12 mouse cellular contexts compared by ENCODE assay signal in genomic region chr17:17834896-17835295, GRCm38 (mm10). TPM values are rescaled to one million over a fixed set of nuclear protein-coding genes. Genes with fewer than 3 reads are reported as not detected.
DNase-seq lines count a peak whose midpoint lies in the region; ATAC-seq and TF ChIP-seq lines count a peak whose summit lies in the region.
"Had no signal": no experiment of that assay in that cellular context is flagged by ENCODE, and none has a peak within 500 bp of the region (broad histone marks: within the 10 kb centered on the region; RNA-seq: fewer than 3 reads in every experiment).

No protein-coding gene starts in this region.

- DNase-seq in adrenal gland, postnatal 14 days, result peak; percentile 37
- DNase-seq in adrenal gland, adult 8-10 months, result no peak
- peak; percentile 84 for DNase-seq in urinary bladder, postnatal 14 days (ENCODE audit: low spot score)
- DNase-seq in urinary bladder, postnatal 10 days (ENCODE audit: low spot score), result no peak
- peak; percentile 68 for DNase-seq in kidney, postnatal 14 days
- peak; percentile 41 for DNase-seq in stomach, postnatal 0 days (ENCODE audit: low spot score)
- DNase-seq in spleen, postnatal 10 days (ENCODE audit: low spot score in 2 of 2), result no peak
- DNase-seq in c-Kit-positive CD71-positive TER-119-positive erythroid progenitor cells, embryonic 14.5 days (ENCODE audit: low spot score), result no peak
- DNase-seq: gastrocnemius, postnatal 10 days had no signal

- H3K4me2 ChIP-seq in stomach, postnatal 0 days (replicated peaks; ENCODE audit: low read depth), result no peak overlapping the region
- H3K4me2 ChIP-seq: midbrain, embryonic 11.5 days had no signal

- no peaks in the 10 kb centered on the region for H3K36me3 ChIP-seq in stomach, postnatal 0 days (ENCODE audit: control insufficient read depth, insufficient read depth, low read length)

- no peaks in the 10 kb centered on the region for H3K9me3 ChIP-seq in stomach, postnatal 0 days (ENCODE audit: control insufficient read depth, low read length)

- H3K9ac ChIP-seq in stomach, postnatal 0 days (ENCODE audit: low read length), result no peak overlapping the region

- no peak for ATAC-seq in stomach, postnatal 0 days (ENCODE audit: low FRiP score, low TSS enrichment)

- no peak for TF ChIP-seq EP300 in stomach, postnatal 0 days (optimal IDR thresholded peaks at IDR 0.05)

- H3K4me3 ChIP-seq in stomach, postnatal 0 days (ENCODE audit: low read depth, low read length), result no peak overlapping the region

- WGBS in stomach, postnatal 0 days, result 0% methylated on average over 1 of the region's 1 CpGs

- TF ChIP-seq CTCF in stomach, postnatal 0 days (IDR thresholded peaks at IDR 0.05; ENCODE audit: low read depth), result no peak

- peaks cover 10% of the 10 kb centered on the region for H3K4me1 ChIP-seq in stomach, postnatal 0 days (replicated peaks; ENCODE audit: control insufficient read depth, insufficient read depth)

- H3K27me3 ChIP-seq in stomach, postnatal 0 days (ENCODE audit: control insufficient read depth, insufficient read depth, low read length), result no peaks in the 10 kb centered on the region

- no peak overlapping the region for H3K27ac ChIP-seq in stomach, postnatal 0 days (replicated peaks)

RNA-seq across cellular contexts. Expression of gene Spaca6, which starts 7.9 kb away (rescaled TPM):
- 51.1 and 70.1 TPM in 2 replicates for total RNA-seq in adrenal gland, postnatal 14 days (2021)
- total RNA-seq in adrenal gland, adult 8-10 months (2022), result 100 to 1,000 TPM in 2 of 4 experiments, 10 to 100 TPM in 2; 43.9 to 173 (median 91.6) TPM
- polyA plus RNA-seq in stomach, postnatal 0 days (2015; fragmentation: Nextera tagmentation; extraction: Ambion mirVana), result 7.9 and 8.2 TPM in 2 replicates

RNA-seq across cellular contexts. Expression of gene Has1, which starts 20.1 kb away (rescaled TPM):
- not detected in 2 replicates for total RNA-seq in adrenal gland, postnatal 14 days (2021)
- under 1 TPM in 2 of 4 experiments, not detected in 2; 0.23 to 0.24 TPM for total RNA-seq in adrenal gland, adult 8-10 months (2022)
- 0.78 and 0.98 TPM in 2 replicates for polyA plus RNA-seq in stomach, postnatal 0 days (2015; fragmentation: Nextera tagmentation; extraction: Ambion mirVana)

RNA-seq across cellular contexts. Expression of gene Fpr1, which starts 48.8 kb away (rescaled TPM):
- total RNA-seq in adrenal gland, postnatal 14 days (2021), result 0.33 TPM in 1 of 2 replicates, not detected in the other
- total RNA-seq in adrenal gland, adult 8-10 months (2022), result under 1 TPM in 1 of 4 experiments, not detected in 3; 0.17 TPM
- polyA plus RNA-seq in stomach, postnatal 0 days (2015; fragmentation: Nextera tagmentation; extraction: Ambion mirVana), result 0.36 and 0.59 TPM in 2 replicates
- polyA plus RNA-seq: midbrain, embryonic 11.5 days had no signal

RNA-seq across cellular contexts. Expression of gene Fpr2, which starts 52.7 kb away (rescaled TPM):
- total RNA-seq in adrenal gland, postnatal 14 days (2021), result not detected in 2 replicates
- total RNA-seq in adrenal gland, adult 8-10 months (2022), result under 1 TPM in 1 of 4 experiments, not detected in 3; 0.56 TPM
- 0.19 and 0.27 TPM in 2 replicates for polyA plus RNA-seq in stomach, postnatal 0 days (2015; fragmentation: Nextera tagmentation; extraction: Ambion mirVana)
- polyA plus RNA-seq: midbrain, embryonic 11.5 days had no signal

RNA-seq across cellular contexts. Expression of gene Fpr3, which starts 52.8 kb away (rescaled TPM):
- total RNA-seq in adrenal gland, postnatal 14 days (2021), result not detected in 2 replicates
- total RNA-seq in adrenal gland, adult 8-10 months (2022), result not detected
- not detected in 2 replicates for polyA plus RNA-seq in stomach, postnatal 0 days (2015; fragmentation: Nextera tagmentation; extraction: Ambion mirVana)
- total RNA-seq: gastrocnemius, postnatal 10 days had no signal
- polyA plus RNA-seq: large intestine, adult 2 months; limb, embryonic 14.5 days; midbrain, embryonic 11.5 days had no signal

Comparison
In these comparisons a context has a peak if more than half of its experiments do, and no peak if none do; other contexts are left out.
1. DNase-seq: peak in adrenal gland, postnatal 14 days (single experiment), urinary bladder, postnatal 14 days (single experiment), kidney, postnatal 14 days (single experiment) and stomach, postnatal 0 days (single experiment); none in adrenal gland, adult 8-10 months (single experiment), urinary bladder, postnatal 10 days (single experiment), spleen, postnatal 10 days (0 of 2) and c-Kit-positive CD71-positive TER-119-positive erythroid progenitor cells, embryonic 14.5 days (single experiment).